Mouse (Mus musculus) induced T-regulatory cell, adult 2 months (primary cell): ENCODE results near the gene Sphk1.

Experiments used
- DNase-seq: peaks from one replicate; pipeline ENCODE4 v3.0.0-alpha.2; 2012; ENCODE audit warnings: low read depth

The Sphk1 gene

GRCm38 (mm10) chr11:116580031-116580652 lies 49.4 kb downstream of the Sphk1 start:
- DNase-seq, result peak; percentile 44

DNA sequence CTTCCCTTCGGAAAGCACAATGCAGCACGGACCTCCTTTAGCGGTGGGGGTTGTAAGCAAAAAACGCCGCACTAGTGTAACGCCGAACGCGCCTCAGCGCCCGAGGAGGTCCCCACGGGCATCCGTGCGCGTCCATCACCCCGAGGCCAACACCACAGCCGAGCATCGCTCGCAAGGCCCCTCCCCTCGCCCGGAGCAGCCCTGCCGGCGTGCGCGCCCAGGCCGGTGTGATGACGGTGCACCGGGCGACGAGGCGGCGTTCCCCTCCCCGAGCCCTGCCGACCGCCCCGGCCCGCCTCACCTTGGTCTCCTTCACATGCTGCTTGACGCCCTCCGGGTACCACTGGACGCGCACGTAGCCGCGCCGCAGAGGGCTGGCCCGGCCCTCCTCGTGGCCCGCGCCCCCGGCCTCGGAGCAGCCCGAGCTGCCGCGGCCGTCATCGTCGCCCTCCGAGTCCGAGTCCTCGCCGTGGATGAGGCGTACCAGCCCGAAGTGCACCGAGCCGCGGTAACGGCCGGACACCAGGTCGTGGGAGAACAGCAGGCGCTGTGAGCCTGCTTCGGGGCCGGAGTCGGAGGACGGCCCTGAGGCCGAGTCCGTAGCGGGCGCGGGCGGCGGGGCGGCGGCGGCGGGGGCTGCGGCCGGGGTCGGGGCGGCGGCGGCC lies 50.1 kb downstream of the Sphk1 start:
- peak; percentile 82 for DNase-seq

- peak; percentile 95 for DNase-seq
These were observed 50.7 kb downstream of the Sphk1 start, which contains the start of gene Ube2o for GRCm38 (mm10) chr11:116581376-116581814. Gene Ube2o, minus strand, starts transcription at chr11:116581447.

DNA sequence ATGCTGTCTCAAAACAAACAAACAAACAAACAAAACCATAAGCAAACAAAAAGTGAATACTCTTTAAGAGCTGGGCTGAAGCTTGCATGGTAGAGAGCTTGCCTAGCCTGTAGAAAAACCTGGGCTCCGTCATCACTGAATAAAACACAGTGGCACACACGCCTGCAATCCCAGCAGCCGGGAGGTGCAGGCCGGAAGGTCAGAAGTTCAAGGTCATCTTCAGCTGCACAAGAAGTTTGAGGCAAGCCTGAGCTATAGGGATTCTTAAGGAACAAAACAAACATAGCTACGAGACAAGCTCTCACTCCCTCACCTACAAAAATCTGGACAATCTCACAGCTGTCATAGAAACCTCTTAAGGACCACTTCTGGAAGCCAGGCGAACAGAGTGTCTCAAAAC lies 55.0 kb downstream of the Sphk1 start:
- DNase-seq, result no peak
